19 mouse cellular contexts compared by ENCODE assay signal in genomic region chr15:99831535-99831934, GRCm38 (mm10). TPM values are rescaled to one million over a fixed set of nuclear protein-coding genes. Genes with fewer than 3 reads are reported as not detected.
A peak's percentile ranks its signal among the peaks of the same experiment; 100 is the strongest.
DNase-seq lines count a peak whose midpoint lies in the region; ATAC-seq and TF ChIP-seq lines count a peak whose summit lies in the region.
"Had no signal": no experiment of that assay in that cellular context is flagged by ENCODE, and none has a peak within 500 bp of the region (broad histone marks: within the 10 kb centered on the region; RNA-seq: fewer than 3 reads in every experiment).

No protein-coding gene starts in this region.

- 69% methylated on average over 5 of the region's 5 CpGs for WGBS in forebrain, embryonic 10.5 days
- 74% methylated on average over 5 of the region's 5 CpGs for WGBS in forebrain, embryonic 13.5 days
- WGBS in lung, embryonic 15.5 days, result 37% methylated on average over 5 of the region's 5 CpGs
- WGBS in lung, adult 2 months, result 55% methylated on average over 5 of the region's 5 CpGs
- 44% methylated on average over 5 of the region's 5 CpGs for whole genome bisulfite sequencing in lung, embryonic 16.5 days
- 83% methylated on average over 5 of the region's 5 CpGs for WGBS in midbrain, embryonic 15.5 days

- no peak overlapping the region for H3K4me3 ChIP-seq in forebrain, embryonic 10.5 days
- H3K4me3 ChIP-seq in forebrain, embryonic 13.5 days, result no peak overlapping the region
- no peak overlapping the region for H3K4me3 ChIP-seq in lung, embryonic 15.5 days
- H3K4me3 ChIP-seq in lung, adult 2 months (replicated peaks; ENCODE audit: extremely low read depth, low read depth, low read length), result no peak overlapping the region
- H3K4me3 ChIP-seq in lung, embryonic 16.5 days (ENCODE audit: low read length), result no peak overlapping the region
- H3K4me3 ChIP-seq in midbrain, embryonic 15.5 days, result no peak overlapping the region
- H3K4me3 ChIP-seq: midbrain, embryonic 12.5 days had no signal

- no peak overlapping the region for H3K4me2 ChIP-seq in forebrain, embryonic 13.5 days
- no peak overlapping the region for H3K4me2 ChIP-seq in lung, embryonic 15.5 days
- H3K4me2 ChIP-seq in lung, embryonic 16.5 days (ENCODE audit: low read depth, low read length), result no peak overlapping the region
- H3K4me2 ChIP-seq in midbrain, embryonic 15.5 days, result no peak overlapping the region
- H3K4me2 ChIP-seq: liver, embryonic 11.5 days; midbrain, embryonic 12.5 days had no signal

- no peaks in the 10 kb centered on the region for H3K9me3 ChIP-seq in forebrain, embryonic 10.5 days
- no peaks in the 10 kb centered on the region for H3K9me3 ChIP-seq in forebrain, embryonic 13.5 days (replicated peaks)
- no peaks in the 10 kb centered on the region for H3K9me3 ChIP-seq in lung, embryonic 15.5 days
- no peaks in the 10 kb centered on the region for H3K9me3 ChIP-seq in lung, embryonic 16.5 days (ENCODE audit: control insufficient read depth, low read length)
- H3K9me3 ChIP-seq in midbrain, embryonic 15.5 days, result no peaks in the 10 kb centered on the region
- H3K9me3 ChIP-seq: midbrain, embryonic 12.5 days had no signal

- no peak for DNase-seq in forebrain, embryonic 10.5 days (ENCODE audit: extremely low spot score, low spot score)
- no peak for DNase-seq in lung, adult 2 months
- DNase-seq in cerebellum, adult 8-10 months, result no peak
- no peak for DNase-seq in layer of hippocampus, adult 18-20 months (ENCODE audit: low spot score in 2 of 2)
- DNase-seq: adrenal gland, postnatal 25 days; cerebellum, adult 9-10 months; forebrain, postnatal 0 days; layer of hippocampus, postnatal 36 days; right cerebral cortex, postnatal 4 days; thymus, postnatal 4 days had no signal

- H3K4me1 ChIP-seq in forebrain, embryonic 10.5 days, result peaks cover 9% of the 10 kb centered on the region
- H3K4me1 ChIP-seq in forebrain, embryonic 13.5 days, result peaks cover 5% of the 10 kb centered on the region
- H3K4me1 ChIP-seq in lung, embryonic 15.5 days, result no peaks in the 10 kb centered on the region
- H3K4me1 ChIP-seq in lung, adult 2 months (ENCODE audit: control insufficient read depth, insufficient read depth, low read length), result no peaks in the 10 kb centered on the region
- H3K4me1 ChIP-seq in lung, embryonic 16.5 days (replicated peaks; ENCODE audit: control insufficient read depth, insufficient read depth, low read length), result no peaks in the 10 kb centered on the region; the same call in 1 of the 2 replicates
- H3K4me1 ChIP-seq in midbrain, embryonic 15.5 days, result no peaks in the 10 kb centered on the region

- TF ChIP-seq POLR2A in lung, adult 2 months (IDR thresholded peaks at IDR 0.05; ENCODE audit: borderline replicate concordance, extremely low read depth, low read depth, low read length), result no peak

- no peak for ATAC-seq in forebrain, embryonic 13.5 days
- ATAC-seq in lung, embryonic 15.5 days (ENCODE audit: borderline replicate concordance, extremely low read depth, low FRiP score, low TSS enrichment), result peak; percentile 65; the same call in 1 of the 2 replicates
- peak; percentile 79 for ATAC-seq in lung, embryonic 16.5 days (ENCODE audit: low read depth)
- ATAC-seq in midbrain, embryonic 15.5 days (replicated peaks), result no peak
- ATAC-seq: forebrain, postnatal 0 days; hindbrain, postnatal 0 days had no signal

- no peaks in the 10 kb centered on the region for H3K27me3 ChIP-seq in forebrain, embryonic 10.5 days (ENCODE audit: poor library complexity, severe bottlenecking)
- no peaks in the 10 kb centered on the region for H3K27me3 ChIP-seq in forebrain, embryonic 13.5 days
- no peaks in the 10 kb centered on the region for H3K27me3 ChIP-seq in lung, embryonic 15.5 days
- no peaks in the 10 kb centered on the region for H3K27me3 ChIP-seq in lung, embryonic 16.5 days (ENCODE audit: control insufficient read depth, insufficient read depth, low read depth, low read length)
- no peaks in the 10 kb centered on the region for H3K27me3 ChIP-seq in midbrain, embryonic 15.5 days (replicated peaks)
- H3K27me3 ChIP-seq: CH12.LX; midbrain, embryonic 12.5 days had no signal

- peak overlapping the region; percentile 63; the same call in 1 of the 2 replicates for H3K27ac ChIP-seq in forebrain, embryonic 10.5 days
- no peak overlapping the region for H3K27ac ChIP-seq in forebrain, embryonic 13.5 days
- H3K27ac ChIP-seq in lung, embryonic 15.5 days, result no peak overlapping the region
- no peak overlapping the region for H3K27ac ChIP-seq in lung, embryonic 16.5 days (ENCODE audit: low read length)
- no peak overlapping the region for H3K27ac ChIP-seq in midbrain, embryonic 15.5 days
- H3K27ac ChIP-seq: hindbrain, postnatal 0 days; macrophage; midbrain, embryonic 12.5 days had no signal

- H3K36me3 ChIP-seq in forebrain, embryonic 10.5 days (replicated peaks), result no peaks in the 10 kb centered on the region
- 0 out of 2 replicates have a peak, but pooled peaks cover 5% of the 10 kb centered on the region for H3K36me3 ChIP-seq in forebrain, embryonic 13.5 days (ENCODE audit: poor library complexity, severe bottlenecking)
- no peaks in the 10 kb centered on the region for H3K36me3 ChIP-seq in lung, embryonic 15.5 days
- no peaks in the 10 kb centered on the region for H3K36me3 ChIP-seq in lung, embryonic 16.5 days (ENCODE audit: control insufficient read depth, insufficient read depth, low read length)
- no peaks in the 10 kb centered on the region for H3K36me3 ChIP-seq in midbrain, embryonic 15.5 days (replicated peaks)
- H3K36me3 ChIP-seq: midbrain, embryonic 12.5 days had no signal

- H3K9ac ChIP-seq in forebrain, embryonic 13.5 days, result no peak overlapping the region
- H3K9ac ChIP-seq in lung, embryonic 15.5 days, result no peak overlapping the region
- H3K9ac ChIP-seq in lung, embryonic 16.5 days (ENCODE audit: low read length), result no peak overlapping the region
- H3K9ac ChIP-seq in midbrain, embryonic 15.5 days, result no peak overlapping the region
- H3K9ac ChIP-seq: forebrain, postnatal 0 days; midbrain, embryonic 12.5 days had no signal

- no peak for TF ChIP-seq CTCF in lung, adult 2 months (IDR thresholded peaks at IDR 0.05; ENCODE audit: insufficient read depth, low read length)

RNA-seq across cellular contexts. Expression of gene Lima1, which starts 43.7 kb away (rescaled TPM):
- 39.6 and 43.4 TPM in 2 replicates for polyA plus RNA-seq in forebrain, embryonic 10.5 days (2016; fragmentation: Nextera tagmentation; extraction: Ambion mirVana)
- polyA plus RNA-seq in forebrain, embryonic 13.5 days (2015; fragmentation: Nextera tagmentation; extraction: Ambion mirVana), result 33.5 and 37.5 TPM in 2 replicates
- 37.9 and 43.6 TPM in 2 replicates for polyA plus RNA-seq in lung, embryonic 15.5 days (2015; fragmentation: Nextera tagmentation; extraction: Ambion mirVana)
- polyA plus RNA-seq in lung, adult 2 months (2012; rRNA removed), result 23.6 and 29.7 TPM in 2 replicates
- polyA plus RNA-seq in lung, embryonic 16.5 days (2015; fragmentation: Nextera tagmentation; extraction: Ambion mirVana), result 44.9 and 47.0 TPM in 2 replicates
- total RNA-seq in layer of hippocampus, adult 18-20 months (2021), result 10 to 100 TPM in 1 of 2 experiments, 1 to 10 TPM in 1; 9.9 to 10.0 TPM
- polyA plus RNA-seq in midbrain, embryonic 15.5 days (2015; fragmentation: Nextera tagmentation; extraction: Ambion mirVana), result 13.9 and 14.2 TPM in 2 replicates

RNA-seq across cellular contexts. Expression of gene Cers5, which starts 58.9 kb away (rescaled TPM):
- polyA plus RNA-seq in forebrain, embryonic 10.5 days (2016; fragmentation: Nextera tagmentation; extraction: Ambion mirVana), result 57.6 and 59.5 TPM in 2 replicates
- 62.6 and 67.2 TPM in 2 replicates for polyA plus RNA-seq in forebrain, embryonic 13.5 days (2015; fragmentation: Nextera tagmentation; extraction: Ambion mirVana)
- polyA plus RNA-seq in lung, embryonic 15.5 days (2015; fragmentation: Nextera tagmentation; extraction: Ambion mirVana), result 75.3 and 78.0 TPM in 2 replicates
- polyA plus RNA-seq in lung, adult 2 months (2012; rRNA removed), result 37.2 and 53.4 TPM in 2 replicates
- polyA plus RNA-seq in lung, embryonic 16.5 days (2015; fragmentation: Nextera tagmentation; extraction: Ambion mirVana), result 73.3 and 74.4 TPM in 2 replicates
- total RNA-seq in layer of hippocampus, adult 18-20 months (2021), result 10 to 100 TPM; 26.4 to 29.7 TPM
- polyA plus RNA-seq in midbrain, embryonic 15.5 days (2015; fragmentation: Nextera tagmentation; extraction: Ambion mirVana), result 77.3 and 79.9 TPM in 2 replicates

Comparison
In these comparisons a context has a peak if more than half of its experiments do, and no peak if none do; other contexts are left out.
1. ATAC-seq: peak in lung, embryonic 15.5 days (single experiment) and lung, embryonic 16.5 days (single experiment); none in forebrain, embryonic 13.5 days (single experiment) and midbrain, embryonic 15.5 days (single experiment).